ENCODE assay signal across 12 mouse cellular contexts in the genomic region with DNA sequence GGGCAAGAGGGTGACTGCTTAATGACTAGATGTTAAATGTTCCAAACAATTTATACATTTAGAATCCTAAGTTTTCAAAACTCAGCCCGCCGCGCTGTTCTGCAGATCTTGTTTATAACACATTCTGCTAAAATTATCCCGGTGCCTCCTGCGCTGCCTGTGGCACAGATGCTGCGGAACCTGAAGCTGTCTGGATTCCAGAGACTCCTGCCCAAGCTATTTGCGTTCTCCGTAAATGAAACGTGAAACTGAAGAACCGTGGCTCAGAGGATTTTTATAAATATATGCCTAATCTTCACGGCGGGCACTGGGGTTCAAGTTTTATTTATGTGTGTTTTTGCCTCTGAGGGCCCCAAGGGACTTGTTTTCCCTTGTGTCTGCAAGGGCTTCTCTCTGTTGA.
DNase-seq lines count a peak whose midpoint lies in the region; ATAC-seq lines count a peak whose summit lies in the region.
"Had no signal": no experiment of that assay in that cellular context is flagged by ENCODE, and none has a peak within 500 bp of the region (broad histone marks: within the 10 kb centered on the region; RNA-seq: fewer than 3 reads in every experiment).

No protein-coding gene starts in this region.

- no peak overlapping the region for H3K9ac ChIP-seq in midbrain, embryonic 11.5 days (ENCODE audit: low read length)
- no peak overlapping the region for H3K9ac ChIP-seq in midbrain, embryonic 13.5 days (replicated peaks)

- H3K4me1 ChIP-seq in midbrain, embryonic 11.5 days (ENCODE audit: control insufficient read depth, insufficient read depth, low read length): no peaks in the 10 kb centered on the region
- H3K4me1 ChIP-seq in midbrain, embryonic 13.5 days (replicated peaks): peaks cover 10% of the 10 kb centered on the region; the same call in 1 of the 2 replicates

- ATAC-seq in midbrain, embryonic 11.5 days (ENCODE audit: low FRiP score): no peak
- no peak for ATAC-seq in midbrain, embryonic 13.5 days

- H3K4me2 ChIP-seq in midbrain, embryonic 11.5 days: no peak overlapping the region
- no peak overlapping the region for H3K4me2 ChIP-seq in midbrain, embryonic 13.5 days (replicated peaks)

- H3K36me3 ChIP-seq in midbrain, embryonic 11.5 days (ENCODE audit: control insufficient read depth, insufficient read depth, low read length): no peaks in the 10 kb centered on the region
- H3K36me3 ChIP-seq in midbrain, embryonic 13.5 days: no peaks in the 10 kb centered on the region
- H3K36me3 ChIP-seq: G1E had no signal

- intact Hi-C loops in left cerebral cortex, postnatal 25 days (cut with DNase I): loop anchor here (2.0 kb wide), 1 partner anchor 46 kb away; no protein-coding TSS in a partner anchor

- peak; percentile 68 for DNase-seq in midbrain, embryonic 11.5 days (ENCODE audit: low spot score, missing footprints)
- peak; percentile 70 for DNase-seq in layer of hippocampus, adult 11-12 months (ENCODE audit: low spot score)
- peak; percentile 76 to 95 for DNase-seq in left cerebral cortex, postnatal 25 days (ENCODE audit: low spot score in 2 of 2)
- DNase-seq in yolk sac, embryonic 10.5 days (ENCODE audit: low spot score): peak; percentile 27
- DNase-seq in lung, adult 18-20 months: no peak
- no peak for DNase-seq in spleen, adult 12 weeks (ENCODE audit: low spot score)
- no peak for DNase-seq in adrenal gland, postnatal 4 days (ENCODE audit: low spot score in 2 of 2)
- DNase-seq: kidney, adult 8-10 months; liver; thymus, adult 2 months had no signal

- H3K9me3 ChIP-seq in midbrain, embryonic 11.5 days (ENCODE audit: control insufficient read depth, low read length): no peaks in the 10 kb centered on the region
- H3K9me3 ChIP-seq in midbrain, embryonic 13.5 days: no peaks in the 10 kb centered on the region
- H3K9me3 ChIP-seq: G1E had no signal

- 85% methylated on average over 12 of the region's 12 CpGs for WGBS in midbrain, embryonic 11.5 days
- 80% methylated on average over 12 of the region's 12 CpGs for WGBS in midbrain, embryonic 13.5 days

- no peak overlapping the region for H3K27ac ChIP-seq in midbrain, embryonic 11.5 days (ENCODE audit: low read depth, low read length)
- no peak overlapping the region for H3K27ac ChIP-seq in midbrain, embryonic 13.5 days

- no peak overlapping the region for H3K4me3 ChIP-seq in midbrain, embryonic 11.5 days (ENCODE audit: low read depth, low read length)
- H3K4me3 ChIP-seq in midbrain, embryonic 13.5 days (replicated peaks): no peak overlapping the region

- H3K27me3 ChIP-seq in midbrain, embryonic 11.5 days (ENCODE audit: control insufficient read depth, insufficient read depth, low read length): peaks cover 2% of the 10 kb centered on the region; the same call in 1 of the 2 replicates
- no peaks in the 10 kb centered on the region for H3K27me3 ChIP-seq in midbrain, embryonic 13.5 days

Comparison
In these comparisons a context has a peak if more than half of its experiments do, and no peak if none do; other contexts are left out.
1. DNase-seq: peak in midbrain, embryonic 11.5 days (single experiment), layer of hippocampus, adult 11-12 months (single experiment), left cerebral cortex, postnatal 25 days (2 of 2) and yolk sac, embryonic 10.5 days (single experiment); none in lung, adult 18-20 months (0 of 2), spleen, adult 12 weeks (single experiment) and adrenal gland, postnatal 4 days (0 of 2).